Mouse (Mus musculus): ENCODE data around the gene Nup98. TPM values are rescaled to one million over a fixed set of nuclear protein-coding genes. Genes with fewer than 3 reads are reported as not detected.

Nup98 gene
- polyA plus RNA-seq, 1 experiment, result 13.0 TPM

- no peak for DNase-seq
- Histone ChIP-seq H3K27ac (ENCODE audit: insufficient read depth, low read depth, low read length) (no peak overlapping the region), H3K27me3 (replicated peaks; ENCODE audit: control insufficient read depth, insufficient read depth, low read length) (no peaks in the 10 kb centered on the region), H3K36me3 (ENCODE audit: control insufficient read depth, insufficient read depth, low read length) (no peaks in the 10 kb centered on the region), H3K4me1 (ENCODE audit: control insufficient read depth, insufficient read depth, low read length) (no peaks in the 10 kb centered on the region), H3K4me3 (ENCODE audit: insufficient read depth, low read depth, low read length) (no peak overlapping the region)
- TF ChIP-seq CTCF (conservative IDR thresholded peaks at IDR 0.05; ENCODE audit: insufficient read depth, insufficient read length, low read depth, low read length) (no peak), POLR2A (IDR thresholded peaks at IDR 0.05; ENCODE audit: low read depth, low read length) (no peak)
- WGBS, result 66% methylated on average over 4 of the region's 4 CpGs
Measured at GRCm38 (mm10) chr7:102233059-102233458, 23.1 kb upstream of the Nup98 start.

- TF ChIP-seq POLR2A (IDR thresholded peaks at IDR 0.05; ENCODE audit: low read depth, low read length) (no peak), CTCF (conservative IDR thresholded peaks at IDR 0.05; ENCODE audit: insufficient read depth, insufficient read length, low read depth, low read length) (no peak)
- WGBS, result 89% methylated on average over 6 of the region's 6 CpGs
- Histone ChIP-seq H3K4me3 (ENCODE audit: insufficient read depth, low read depth, low read length) (no peak overlapping the region), H3K27me3 (replicated peaks; ENCODE audit: control insufficient read depth, insufficient read depth, low read length) (no peaks in the 10 kb centered on the region), H3K27ac (ENCODE audit: insufficient read depth, low read depth, low read length) (no peak overlapping the region), H3K36me3 (ENCODE audit: control insufficient read depth, insufficient read depth, low read length) (no peaks in the 10 kb centered on the region), H3K4me1 (ENCODE audit: control insufficient read depth, insufficient read depth, low read length) (no peaks in the 10 kb centered on the region)
- no peak for DNase-seq
Measured at GRCm38 (mm10) chr7:102229814-102230213, 19.8 kb upstream of the Nup98 start.

DNA sequence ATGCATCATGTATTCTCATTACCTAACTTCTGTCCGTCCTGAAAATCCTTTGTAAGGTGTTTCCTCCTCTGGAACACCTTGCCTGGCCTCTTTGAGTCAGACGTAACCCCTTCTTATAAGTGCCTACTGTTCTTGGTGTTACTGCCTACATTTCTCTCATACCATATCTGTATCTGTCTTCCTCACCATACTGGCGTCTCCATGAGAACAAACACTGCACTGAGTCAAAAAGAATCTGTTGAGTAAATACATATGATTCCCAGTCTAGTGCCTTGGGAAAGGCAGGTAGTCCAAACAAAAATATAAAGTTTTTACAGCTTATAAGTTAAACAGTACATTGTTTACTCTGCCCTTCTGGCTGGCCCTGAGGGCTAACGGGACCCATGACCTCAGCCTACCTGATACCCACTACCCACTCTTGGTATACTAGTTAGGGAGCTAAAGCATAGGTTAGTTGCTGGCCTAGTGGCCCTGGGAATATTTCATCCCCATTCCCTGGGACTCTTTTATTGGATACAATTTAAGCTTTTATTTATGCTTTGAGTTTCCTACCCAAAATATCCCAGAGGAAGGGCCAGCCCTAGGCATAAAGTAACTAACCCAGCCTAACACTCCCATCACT lies 18.2 kb upstream of the Nup98 start:
- no peak for DNase-seq
- H3K36me3 ChIP-seq (ENCODE audit: control insufficient read depth, insufficient read depth, low read length), result no peaks in the 10 kb centered on the region
- H3K27me3 ChIP-seq (replicated peaks; ENCODE audit: control insufficient read depth, insufficient read depth, low read length), result no peaks in the 10 kb centered on the region
- no peak overlapping the region for H3K27ac ChIP-seq (ENCODE audit: insufficient read depth, low read depth, low read length)
- H3K4me3 ChIP-seq (ENCODE audit: insufficient read depth, low read depth, low read length), result no peak overlapping the region
- WGBS, result 89% methylated on average over 4 of the region's 4 CpGs
- H3K4me1 ChIP-seq (ENCODE audit: control insufficient read depth, insufficient read depth, low read length), result no peaks in the 10 kb centered on the region
- TF ChIP-seq CTCF (conservative IDR thresholded peaks at IDR 0.05; ENCODE audit: insufficient read depth, insufficient read length, low read depth, low read length) (no peak), POLR2A (IDR thresholded peaks at IDR 0.05; ENCODE audit: low read depth, low read length) (no peak)

DNA sequence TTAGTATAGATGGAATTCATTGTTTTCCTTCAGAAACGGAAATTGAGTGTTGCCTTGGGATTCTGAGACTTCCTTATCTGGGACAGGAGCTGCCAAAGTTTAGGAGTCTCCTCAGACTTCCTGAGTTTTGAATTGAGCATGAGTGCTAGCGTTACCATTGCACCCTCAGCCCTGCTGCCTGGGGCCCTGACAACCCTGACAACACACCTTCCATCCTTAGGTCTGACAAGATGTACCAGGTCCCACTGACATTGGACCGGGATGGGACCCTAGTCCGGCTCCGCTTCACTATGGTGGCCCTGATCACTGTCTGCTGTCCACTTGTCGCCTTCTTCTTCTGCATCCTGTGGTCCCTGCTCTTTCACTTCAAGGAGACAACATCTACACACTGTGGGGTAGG lies 16.1 kb upstream of the Nup98 start:
- no peak for DNase-seq
- no peak overlapping the region for H3K27ac ChIP-seq (ENCODE audit: insufficient read depth, low read depth, low read length)
- 90% methylated on average over 6 of the region's 6 CpGs for WGBS

DNA sequence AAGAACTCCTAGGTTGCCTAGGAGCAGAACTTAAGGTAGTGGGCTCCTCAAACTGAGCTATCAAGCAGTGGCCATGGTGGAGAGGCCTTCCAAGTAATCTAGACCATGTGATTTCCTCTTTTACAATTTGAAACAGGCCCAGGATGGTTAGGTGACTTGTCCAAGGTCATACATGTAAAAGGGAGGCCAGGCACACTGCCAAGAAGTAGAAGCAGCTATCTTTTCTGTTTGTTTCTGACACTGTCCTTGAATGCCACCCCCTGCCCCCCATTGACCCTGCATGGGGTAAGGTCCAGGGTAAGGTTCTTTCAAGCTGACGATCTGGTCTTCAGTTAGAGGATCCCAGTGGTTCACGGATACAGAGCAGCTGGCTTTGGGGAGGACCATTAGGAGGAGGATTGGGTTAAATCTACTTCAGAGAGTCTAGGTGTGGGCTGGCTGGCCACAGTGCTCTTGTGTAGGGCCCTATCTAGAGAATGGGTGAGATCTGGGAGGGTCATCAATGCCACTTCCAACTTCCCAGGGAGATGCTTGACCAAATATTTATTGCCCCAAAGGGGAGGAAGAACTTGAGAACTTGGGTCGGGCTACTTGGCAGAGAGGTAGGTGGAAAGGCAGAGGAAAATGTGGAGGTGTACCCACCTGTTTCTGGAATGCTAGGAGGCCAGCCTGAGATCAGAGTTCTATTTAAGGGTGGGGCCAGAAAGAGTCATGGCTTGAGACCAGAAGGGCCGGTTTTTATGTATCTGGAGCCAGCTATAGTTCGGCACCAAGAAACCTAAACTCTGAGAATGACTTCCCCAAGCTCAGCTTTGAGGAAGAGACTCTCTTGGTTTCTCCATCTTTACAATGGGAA lies 14.1 kb upstream of the Nup98 start:
- no peak overlapping the region for H3K27ac ChIP-seq (ENCODE audit: insufficient read depth, low read depth, low read length)

More for the DNA sequence above, 16.1 kb upstream of the Nup98 start:
- Histone ChIP-seq H3K4me1 (ENCODE audit: control insufficient read depth, insufficient read depth, low read length) (no peaks in the 10 kb centered on the region), H3K4me3 (ENCODE audit: insufficient read depth, low read depth, low read length) (no peak overlapping the region), H3K27me3 (replicated peaks; ENCODE audit: control insufficient read depth, insufficient read depth, low read length) (no peaks in the 10 kb centered on the region), H3K36me3 (ENCODE audit: control insufficient read depth, insufficient read depth, low read length) (no peaks in the 10 kb centered on the region)
- TF ChIP-seq POLR2A (IDR thresholded peaks at IDR 0.05; ENCODE audit: low read depth, low read length), result no peak
- TF ChIP-seq CTCF (conservative IDR thresholded peaks at IDR 0.05; ENCODE audit: insufficient read depth, insufficient read length, low read depth, low read length), result no peak

GRCm38 (mm10) chr7:102222830-102223556 lies 13.0 kb upstream of the Nup98 start:
- Histone ChIP-seq H3K27me3 (replicated peaks; ENCODE audit: control insufficient read depth, insufficient read depth, low read length) (no peaks in the 10 kb centered on the region), H3K36me3 (ENCODE audit: control insufficient read depth, insufficient read depth, low read length) (no peaks in the 10 kb centered on the region), H3K27ac (ENCODE audit: insufficient read depth, low read depth, low read length) (peak overlapping the region; percentile 53; the same call in 1 of the 2 replicates), H3K4me1 (ENCODE audit: control insufficient read depth, insufficient read depth, low read length) (no peaks in the 10 kb centered on the region), H3K4me3 (ENCODE audit: insufficient read depth, low read depth, low read length) (peak overlapping the region; percentile 86)
- 2% methylated on average over 31 of the region's 31 CpGs for WGBS
- DNase-seq, result peak; percentile 78
- no peak for TF ChIP-seq POLR2A (IDR thresholded peaks at IDR 0.05; ENCODE audit: low read depth, low read length)
- no peak for TF ChIP-seq CTCF (conservative IDR thresholded peaks at IDR 0.05; ENCODE audit: insufficient read depth, insufficient read length, low read depth, low read length)

More for the DNA sequence above, 14.1 kb upstream of the Nup98 start:
- Histone ChIP-seq H3K36me3 (ENCODE audit: control insufficient read depth, insufficient read depth, low read length) (no peaks in the 10 kb centered on the region), H3K4me1 (ENCODE audit: control insufficient read depth, insufficient read depth, low read length) (no peaks in the 10 kb centered on the region), H3K27me3 (replicated peaks; ENCODE audit: control insufficient read depth, insufficient read depth, low read length) (no peaks in the 10 kb centered on the region), H3K4me3 (ENCODE audit: insufficient read depth, low read depth, low read length) (no peak overlapping the region)
- TF ChIP-seq CTCF (conservative IDR thresholded peaks at IDR 0.05; ENCODE audit: insufficient read depth, insufficient read length, low read depth, low read length) (no peak), POLR2A (IDR thresholded peaks at IDR 0.05; ENCODE audit: low read depth, low read length) (no peak)
- 74% methylated on average over 5 of the region's 5 CpGs for WGBS
- DNase-seq, result no peak
